Mouse (Mus musculus): Measurements from ENCODE around the gene A630076J17Rik. TPM values are rescaled to one million over a fixed set of nuclear protein-coding genes. Genes with fewer than 3 reads are reported as not detected.

Gene A630076J17Rik
- polyA plus RNA-seq, 1 experiment: not detected

DNA sequence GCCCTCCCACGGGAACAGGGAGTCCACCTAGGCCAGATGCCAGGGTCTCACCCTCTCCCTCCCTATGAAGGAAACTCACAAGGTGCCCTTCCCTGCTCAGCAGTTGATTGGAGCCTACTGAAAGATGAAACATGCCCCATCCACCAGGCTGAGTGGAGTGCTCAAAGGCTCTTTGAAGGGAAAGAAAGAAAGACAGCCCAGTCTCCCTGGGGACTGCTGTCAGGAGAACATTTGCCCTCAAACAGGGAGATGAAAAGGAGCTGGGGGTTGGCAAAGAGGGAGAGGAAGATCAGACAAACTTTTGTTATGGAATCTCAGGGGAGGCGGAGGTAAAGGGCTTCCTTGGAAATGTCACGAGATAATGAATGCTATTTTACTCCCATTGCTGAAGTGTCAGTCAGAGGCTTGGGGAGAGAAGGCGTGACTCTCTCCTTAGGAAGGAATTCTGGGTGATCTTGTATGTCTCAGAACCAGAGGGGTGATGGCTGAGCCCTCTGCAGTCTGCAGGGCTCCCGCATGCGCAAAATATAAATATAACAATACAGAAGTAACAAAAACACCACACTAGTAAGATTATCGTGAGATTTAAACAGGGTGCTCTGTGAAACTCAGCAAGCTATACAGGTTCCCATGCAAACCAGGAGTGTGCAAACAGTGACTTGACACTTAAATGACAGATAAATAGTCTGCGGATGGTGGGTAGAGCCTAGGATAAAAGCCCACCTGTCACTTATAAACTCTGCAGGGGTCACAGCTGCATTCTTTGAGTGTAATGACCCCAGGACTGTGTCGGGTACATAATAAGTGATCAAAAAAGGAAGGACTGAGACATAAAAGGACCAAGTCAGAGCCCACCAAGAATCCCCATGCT is 28.9 kb upstream of the A630076J17Rik start:
- H3K27me3 ChIP-seq (ENCODE audit: control insufficient read depth, insufficient read depth, low read length): no peaks in the 10 kb centered on the region
- no peak overlapping the region for H3K27ac ChIP-seq (ENCODE audit: insufficient read depth, low read length)
- DNase-seq: no peak
- H3K4me1 ChIP-seq (ENCODE audit: control insufficient read depth, insufficient read depth, low read length): no peaks in the 10 kb centered on the region
- WGBS: 43% methylated on average over 9 of the region's 9 CpGs
- TF ChIP-seq POLR2A (IDR thresholded peaks at IDR 0.05; ENCODE audit: borderline replicate concordance, insufficient read depth, low read length): no peak
- TF ChIP-seq CTCF (IDR thresholded peaks at IDR 0.05; ENCODE audit: borderline replicate concordance, insufficient read depth, low read depth, low read length): no peak
- no peak overlapping the region for H3K4me3 ChIP-seq (replicated peaks; ENCODE audit: insufficient read depth, low read depth, low read length)

DNA sequence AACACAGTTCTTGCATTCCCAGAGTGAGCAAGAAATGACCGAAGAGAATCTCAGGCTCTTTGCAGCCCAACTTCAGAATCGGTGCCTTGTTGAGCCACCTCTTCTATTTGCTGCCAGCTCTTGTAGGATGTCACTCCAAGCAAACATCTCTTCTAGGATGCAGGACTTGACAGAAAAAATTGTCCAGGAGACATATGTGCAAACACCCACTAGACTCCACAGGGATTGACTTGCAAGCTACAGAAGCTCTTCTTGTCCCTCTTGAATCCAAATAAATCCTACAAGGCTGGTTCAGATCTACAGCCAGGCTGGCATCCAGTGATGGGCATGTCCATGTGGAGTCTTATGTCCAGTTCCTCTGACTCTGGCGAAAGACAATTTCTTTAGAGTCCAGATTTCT is 26.0 kb upstream of the A630076J17Rik start:
- no peaks in the 10 kb centered on the region for H3K27me3 ChIP-seq (ENCODE audit: control insufficient read depth, insufficient read depth, low read length)
- no peak overlapping the region for H3K27ac ChIP-seq (ENCODE audit: insufficient read depth, low read length)
- no peak overlapping the region for H3K4me3 ChIP-seq (replicated peaks; ENCODE audit: insufficient read depth, low read depth, low read length)
- DNase-seq: no peak
- TF ChIP-seq CTCF (IDR thresholded peaks at IDR 0.05; ENCODE audit: borderline replicate concordance, insufficient read depth, low read depth, low read length) (no peak), POLR2A (IDR thresholded peaks at IDR 0.05; ENCODE audit: borderline replicate concordance, insufficient read depth, low read length) (no peak)
- no peaks in the 10 kb centered on the region for H3K4me1 ChIP-seq (ENCODE audit: control insufficient read depth, insufficient read depth, low read length)
- 92% methylated on average over 3 of the region's 3 CpGs for WGBS

DNA sequence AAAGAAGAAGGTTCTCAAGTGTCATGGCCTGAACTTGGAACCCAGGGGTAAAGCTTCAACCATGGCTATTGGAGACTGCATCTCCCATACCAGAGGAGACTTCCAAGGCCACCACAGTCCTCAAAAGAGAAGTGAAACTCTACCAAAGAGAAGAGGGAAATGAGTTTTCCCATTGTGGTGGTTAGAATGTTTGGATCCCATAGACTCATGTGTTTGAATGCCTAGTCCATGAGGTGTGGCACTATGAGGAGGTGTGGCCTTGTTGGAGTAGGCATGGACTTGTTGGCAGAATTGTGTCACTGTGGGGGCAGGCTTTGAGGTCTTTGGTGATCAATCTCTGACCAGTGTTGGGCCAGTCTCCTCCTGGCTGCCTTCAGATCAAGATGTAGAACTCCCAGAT is 25.2 kb upstream of the A630076J17Rik start:
- no peak for DNase-seq
- H3K4me1 ChIP-seq (ENCODE audit: control insufficient read depth, insufficient read depth, low read length): no peaks in the 10 kb centered on the region
- TF ChIP-seq POLR2A (IDR thresholded peaks at IDR 0.05; ENCODE audit: borderline replicate concordance, insufficient read depth, low read length): no peak
- no peak for TF ChIP-seq CTCF (IDR thresholded peaks at IDR 0.05; ENCODE audit: borderline replicate concordance, insufficient read depth, low read depth, low read length)
- H3K4me3 ChIP-seq (replicated peaks; ENCODE audit: insufficient read depth, low read depth, low read length): no peak overlapping the region
- H3K27me3 ChIP-seq (ENCODE audit: control insufficient read depth, insufficient read depth, low read length): no peaks in the 10 kb centered on the region
- no peak overlapping the region for H3K27ac ChIP-seq (ENCODE audit: insufficient read depth, low read length)

DNA sequence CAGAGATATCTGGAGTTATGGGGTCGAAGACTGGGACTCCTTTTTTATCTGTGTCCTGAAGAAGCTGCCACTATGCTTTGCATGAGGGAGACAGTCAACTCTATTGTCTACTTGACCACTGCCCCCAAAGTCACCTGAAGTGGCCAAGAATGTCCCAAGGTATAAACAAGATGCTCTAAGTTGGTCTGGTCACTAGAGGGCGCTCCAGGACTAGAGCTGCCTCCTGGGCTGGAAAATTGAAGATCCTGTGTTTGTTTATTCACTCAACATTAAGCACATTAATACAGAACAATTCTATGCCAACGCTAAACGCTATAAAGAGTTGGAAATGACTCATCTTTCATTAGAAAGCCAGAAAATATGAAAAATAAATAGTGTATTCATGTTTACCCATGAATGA is 24.4 kb upstream of the A630076J17Rik start:
- H3K4me1 ChIP-seq (ENCODE audit: control insufficient read depth, insufficient read depth, low read length): no peaks in the 10 kb centered on the region
- 15% methylated on average over 4 of the region's 4 CpGs for WGBS
- no peak overlapping the region for H3K4me3 ChIP-seq (replicated peaks; ENCODE audit: insufficient read depth, low read depth, low read length)
- H3K27me3 ChIP-seq (ENCODE audit: control insufficient read depth, insufficient read depth, low read length): no peaks in the 10 kb centered on the region
- peak; percentile 66 to 71 for DNase-seq
- peak; percentile 81 for TF ChIP-seq CTCF (IDR thresholded peaks at IDR 0.05; ENCODE audit: borderline replicate concordance, insufficient read depth, low read depth, low read length)
- no peak for TF ChIP-seq POLR2A (IDR thresholded peaks at IDR 0.05; ENCODE audit: borderline replicate concordance, insufficient read depth, low read length)
- no peak overlapping the region for H3K27ac ChIP-seq (ENCODE audit: insufficient read depth, low read length)

DNA sequence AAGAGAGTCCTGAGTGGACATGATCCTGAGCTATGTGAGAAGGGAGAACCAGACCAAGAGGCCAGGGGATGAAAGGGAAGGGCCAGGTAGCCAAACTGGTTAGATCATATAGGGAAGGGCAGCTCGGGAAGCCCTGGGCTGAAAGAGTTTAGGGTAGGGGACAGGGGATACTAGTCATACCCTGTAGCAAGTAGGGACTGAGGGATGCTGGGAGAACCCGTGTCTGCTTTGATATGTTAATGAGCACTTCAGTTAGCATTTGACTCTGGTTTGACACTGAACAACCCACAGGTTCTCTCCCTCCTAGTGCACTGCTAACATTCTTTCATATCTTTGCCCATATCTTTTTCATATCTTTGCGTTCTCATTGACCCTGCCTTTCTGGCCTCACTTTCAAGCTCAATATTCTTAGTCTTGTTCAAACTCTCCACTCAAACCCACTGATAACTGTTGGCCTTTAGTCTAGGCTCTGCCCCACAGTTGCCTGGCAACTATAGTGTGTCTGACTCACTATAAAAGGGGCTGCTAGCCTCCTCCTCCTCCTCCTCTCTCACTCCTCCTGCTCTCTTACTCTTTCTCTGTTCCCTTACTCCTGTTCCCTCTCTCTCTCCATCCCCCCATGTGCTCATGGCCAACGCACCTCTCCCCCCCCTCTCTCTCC is 23.8 kb upstream of the A630076J17Rik start:
- DNase-seq: no peak
- Histone ChIP-seq H3K4me1 (ENCODE audit: control insufficient read depth, insufficient read depth, low read length) (no peaks in the 10 kb centered on the region), H3K4me3 (replicated peaks; ENCODE audit: insufficient read depth, low read depth, low read length) (no peak overlapping the region), H3K27me3 (ENCODE audit: control insufficient read depth, insufficient read depth, low read length) (no peaks in the 10 kb centered on the region), H3K27ac (ENCODE audit: insufficient read depth, low read length) (no peak overlapping the region)
- TF ChIP-seq CTCF (IDR thresholded peaks at IDR 0.05; ENCODE audit: borderline replicate concordance, insufficient read depth, low read depth, low read length) (no peak), POLR2A (IDR thresholded peaks at IDR 0.05; ENCODE audit: borderline replicate concordance, insufficient read depth, low read length) (no peak)
- 55% methylated on average over 4 of the region's 4 CpGs for WGBS

DNA sequence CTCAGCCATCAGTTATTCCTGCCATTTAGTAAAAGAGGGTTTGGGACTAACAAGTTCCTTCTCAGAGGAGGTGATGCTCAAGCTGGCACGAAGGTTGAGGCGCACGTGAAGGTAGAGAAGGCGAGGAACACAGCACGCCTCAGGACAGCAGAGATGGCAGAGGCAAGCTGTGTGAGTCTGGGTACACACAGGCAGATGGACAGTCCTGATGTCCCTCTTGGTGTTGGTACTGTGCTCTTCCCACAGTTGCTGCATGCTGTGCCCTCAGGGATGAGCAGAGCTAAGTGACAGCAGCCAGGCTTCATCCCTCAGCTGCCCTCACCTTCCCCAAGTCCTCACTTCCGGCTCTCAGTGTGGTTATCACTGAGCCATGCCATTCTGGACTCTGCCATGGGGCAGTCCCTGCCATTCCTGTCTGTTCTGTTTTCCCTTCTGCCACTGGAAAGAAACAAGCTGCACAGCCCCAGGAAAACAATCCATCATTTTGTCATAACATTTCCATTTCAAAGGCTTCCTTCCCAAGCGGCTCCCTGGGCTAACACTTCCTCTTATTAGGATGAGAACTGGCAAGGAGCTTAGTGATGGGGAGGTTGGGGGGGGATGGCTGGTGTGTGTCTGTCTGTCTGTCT is 22.7 kb upstream of the A630076J17Rik start:
- no peaks in the 10 kb centered on the region for H3K27me3 ChIP-seq (ENCODE audit: control insufficient read depth, insufficient read depth, low read length)
- WGBS: 58% methylated on average over 7 of the region's 7 CpGs
- no peak overlapping the region for H3K4me3 ChIP-seq (replicated peaks; ENCODE audit: insufficient read depth, low read depth, low read length)
- TF ChIP-seq CTCF (IDR thresholded peaks at IDR 0.05; ENCODE audit: borderline replicate concordance, insufficient read depth, low read depth, low read length) (no peak), POLR2A (IDR thresholded peaks at IDR 0.05; ENCODE audit: borderline replicate concordance, insufficient read depth, low read length) (no peak)
- no peaks in the 10 kb centered on the region for H3K4me1 ChIP-seq (ENCODE audit: control insufficient read depth, insufficient read depth, low read length)
- no peak for DNase-seq
- no peak overlapping the region for H3K27ac ChIP-seq (ENCODE audit: insufficient read depth, low read length)

DNA sequence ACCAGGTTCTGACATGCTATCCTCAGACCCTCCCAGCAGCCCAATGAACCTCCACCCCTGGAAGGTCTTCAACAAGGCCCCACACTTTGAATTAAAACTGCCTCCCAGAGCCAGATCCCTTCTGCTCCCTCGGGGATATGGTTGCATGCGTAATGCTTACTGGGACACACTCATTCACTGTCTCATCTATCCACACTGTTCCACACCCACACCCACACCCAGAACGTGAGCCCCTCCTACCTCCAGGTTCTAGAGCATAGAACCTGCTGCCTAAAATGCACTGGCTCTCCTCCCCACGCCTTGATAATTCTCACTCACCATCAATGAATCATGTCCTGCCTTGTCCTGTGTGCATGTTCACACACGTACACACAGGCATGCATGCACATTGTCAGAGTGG is 15.8 kb upstream of the A630076J17Rik start:
- 81% methylated on average over 5 of the region's 5 CpGs for WGBS

More for the DNA sequence above, 15.8 kb upstream of the A630076J17Rik start:
- Histone ChIP-seq H3K4me3 (replicated peaks; ENCODE audit: insufficient read depth, low read depth, low read length) (no peak overlapping the region), H3K4me1 (ENCODE audit: control insufficient read depth, insufficient read depth, low read length) (no peaks in the 10 kb centered on the region), H3K27me3 (ENCODE audit: control insufficient read depth, insufficient read depth, low read length) (no peaks in the 10 kb centered on the region), H3K27ac (ENCODE audit: insufficient read depth, low read length) (no peak overlapping the region)
- DNase-seq: no peak
- TF ChIP-seq CTCF (IDR thresholded peaks at IDR 0.05; ENCODE audit: borderline replicate concordance, insufficient read depth, low read depth, low read length) (no peak), POLR2A (IDR thresholded peaks at IDR 0.05; ENCODE audit: borderline replicate concordance, insufficient read depth, low read length) (no peak)
